Mouse (Mus musculus) stomach, embryonic 15.5 days (tissue): ENCODE data around the gene Rasgef1c. TPM values are rescaled to one million over a fixed set of nuclear protein-coding genes. Genes with fewer than 3 reads are reported as not detected.

Experiments used
- ATAC-seq: fragments of 200-750 bp; cut with Nextera tagmentation; 2 replicates; pipeline ENCODE4 v1.8.0; 2017; ENCODE audit warnings: low read depth, moderate number of reproducible peaks, moderate TSS enrichment; ENCODE audit not compliant: insufficient read depth, low FRiP score
- H3K27ac ChIP-seq: fragments of 300-500 bp; sonication (generic); 2 replicates; pipeline ENCODE4 v1.5.1; 2015; ENCODE audit warnings: mild to moderate bottlenecking, inconsistent platforms
- H3K27me3 ChIP-seq: fragments of 300-500 bp; sonication (generic); replicated peaks from 2 replicates; pipeline ENCODE4 v1.6.1; 2015; ENCODE audit warnings: inconsistent platforms
- H3K36me3 ChIP-seq: fragments of 300-500 bp; sonication (generic); 2 replicates; pipeline ENCODE4 v1.6.1; 2015; ENCODE audit warnings: inconsistent platforms
- H3K4me1 ChIP-seq: fragments of 300-500 bp; sonication (generic); 2 replicates; pipeline ENCODE4 v1.6.1; 2015; ENCODE audit warnings: inconsistent platforms
- H3K4me2 ChIP-seq: fragments of 300-500 bp; sonication (generic); 2 replicates; pipeline ENCODE4 v1.6.1; 2015; ENCODE audit warnings: mild to moderate bottlenecking, inconsistent platforms
- H3K4me3 ChIP-seq: fragments of 300-500 bp; sonication (generic); replicated peaks from 2 replicates; pipeline ENCODE4 v1.5.1; 2015; ENCODE audit warnings: inconsistent platforms
- H3K9ac ChIP-seq: fragments of 300-500 bp; sonication (generic); 2 replicates; pipeline ENCODE4 v1.6.1; 2015; ENCODE audit warnings: inconsistent platforms
- H3K9me3 ChIP-seq: fragments of 300-500 bp; sonication (generic); 2 replicates; pipeline ENCODE4 v1.6.1; 2016; ENCODE audit warnings: inconsistent platforms
- WGBS: fragments of 180-500 bp; shearing (Covaris S2); methylation state at CpG from one replicate; pipeline ENCODE4 v1.1.7; 2015; 5-methylcytosine and 5-hydroxymethylcytosine counted together
- polyA plus RNA-seq: library from polyadenylated mRNA; unstranded; fragments of >200 nt; fragmentation: Nextera tagmentation; extraction: Ambion mirVana; gene quantifications from 2 replicates; pipeline ENCODE4 v1.2.1, GENCODE M21; 2015

The Rasgef1c gene
- polyA plus RNA-seq, 1 experiment from 2014 or later, result 0.49 TPM

DNA sequence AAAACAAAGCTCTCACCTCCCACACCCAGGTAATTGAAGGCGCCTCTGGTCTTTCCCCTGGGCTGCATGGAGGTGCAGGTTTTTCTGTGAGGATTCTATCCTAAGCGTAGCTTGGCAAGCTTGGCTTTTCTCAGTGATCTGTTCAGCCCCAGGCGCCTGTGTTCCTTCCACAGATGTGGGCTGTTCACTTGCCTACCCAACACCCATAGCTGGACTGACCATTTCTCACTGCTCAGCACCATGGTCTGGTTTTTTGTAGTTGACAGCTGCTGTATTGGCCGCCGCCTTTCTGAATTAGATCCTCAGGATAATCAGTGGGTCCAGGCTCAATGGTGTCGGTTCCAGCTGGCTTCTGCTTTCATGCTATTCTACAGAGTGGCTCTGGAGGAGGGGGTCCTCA, 26.0 kb downstream of the Rasgef1c start:
- H3K27ac ChIP-seq, result no peak overlapping the region
- no peaks in the 10 kb centered on the region for H3K9me3 ChIP-seq
- H3K4me2 ChIP-seq, result no peak overlapping the region
- peaks cover 14% of the 10 kb centered on the region; the same call in 1 of the 2 replicates for H3K4me1 ChIP-seq
- 49% methylated on average over 6 of the region's 6 CpGs for WGBS
- H3K9ac ChIP-seq, result no peak overlapping the region
- no peaks in the 10 kb centered on the region for H3K27me3 ChIP-seq
- no peak overlapping the region for H3K4me3 ChIP-seq
- no peaks in the 10 kb centered on the region for H3K36me3 ChIP-seq
- peak; percentile 54; the same call in 1 of the 2 replicates for ATAC-seq

GRCm38 (mm10) chr11:49931037-49931625, 29.5 kb downstream of the Rasgef1c start:
- no peak for ATAC-seq
- no peak overlapping the region for H3K27ac ChIP-seq
- H3K4me3 ChIP-seq, result no peak overlapping the region
- no peaks in the 10 kb centered on the region for H3K27me3 ChIP-seq
- H3K9ac ChIP-seq, result no peak overlapping the region
- peaks cover 14% of the 10 kb centered on the region; the same call in 1 of the 2 replicates for H3K4me1 ChIP-seq
- 37% methylated on average over 5 of the region's 5 CpGs for WGBS
- no peaks in the 10 kb centered on the region for H3K36me3 ChIP-seq
- no peaks in the 10 kb centered on the region for H3K9me3 ChIP-seq
- H3K4me2 ChIP-seq, result no peak overlapping the region

DNA sequence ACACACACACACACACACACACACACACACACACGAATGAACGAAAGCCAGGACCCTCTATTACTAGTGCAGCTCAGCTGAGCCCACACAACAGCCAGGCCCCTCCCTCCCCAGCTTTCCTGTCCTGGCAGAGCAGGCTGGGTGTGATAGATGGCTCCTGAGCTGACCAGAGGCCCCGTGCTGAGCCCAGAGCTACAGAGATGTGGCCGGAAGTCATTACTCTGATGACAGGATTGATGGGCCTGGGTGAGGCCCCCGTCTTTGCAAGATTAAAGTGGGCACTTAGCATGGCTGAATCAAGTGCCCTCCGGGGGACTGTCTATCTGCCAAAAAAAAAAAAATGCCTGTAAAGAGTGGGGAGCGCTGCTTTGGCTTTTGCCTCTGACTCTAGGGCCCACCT, 30.2 kb downstream of the Rasgef1c start:
- Histone ChIP-seq H3K27me3 (no peaks in the 10 kb centered on the region), H3K9me3 (no peaks in the 10 kb centered on the region), H3K4me3 (no peak overlapping the region), H3K27ac (no peak overlapping the region), H3K4me1 (peaks cover 7% of the 10 kb centered on the region; the same call in 1 of the 2 replicates), H3K36me3 (no peaks in the 10 kb centered on the region), H3K4me2 (no peak overlapping the region), H3K9ac (no peak overlapping the region)
- peak; percentile 74; the same call in 1 of the 2 replicates for ATAC-seq
- WGBS, result 10% methylated on average over 7 of the region's 7 CpGs

- no peak for ATAC-seq
- H3K9me3 ChIP-seq, result no peaks in the 10 kb centered on the region
- H3K27ac ChIP-seq, result no peak overlapping the region
- 81% methylated on average over 1 of the region's 1 CpGs for WGBS
- no peaks in the 10 kb centered on the region for H3K36me3 ChIP-seq
- 0 out of 2 replicates have a peak, but pooled peaks cover 3% of the 10 kb centered on the region for H3K4me1 ChIP-seq
- no peak overlapping the region for H3K4me2 ChIP-seq
- no peaks in the 10 kb centered on the region for H3K27me3 ChIP-seq
- no peak overlapping the region for H3K4me3 ChIP-seq
- H3K9ac ChIP-seq, result no peak overlapping the region
Observed at GRCm38 (mm10) chr11:49933811-49934210, 32.2 kb downstream of the Rasgef1c start.

DNA sequence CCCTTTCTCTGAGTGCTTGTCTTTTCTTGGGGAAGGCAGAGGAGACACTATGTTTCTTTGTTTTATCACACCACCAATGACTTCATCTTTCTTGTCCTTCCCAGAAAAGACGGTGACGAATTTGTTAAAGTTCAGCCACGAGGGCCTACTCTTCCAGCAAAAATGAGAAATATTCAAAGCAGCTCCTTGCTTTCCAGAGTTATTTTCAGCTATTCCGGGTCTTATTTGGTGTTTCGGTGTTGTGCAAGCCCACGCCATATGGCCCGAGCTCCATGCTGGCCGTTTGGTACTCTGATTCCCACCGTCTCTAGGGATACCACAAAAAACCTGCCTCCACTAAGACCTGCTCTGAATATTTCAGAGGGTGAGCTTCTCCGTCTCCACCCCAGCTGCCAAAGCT, 32.7 kb downstream of the Rasgef1c start:
- H3K4me2 ChIP-seq, result no peak overlapping the region
- 53% methylated on average over 10 of the region's 10 CpGs for WGBS
- H3K27ac ChIP-seq, result no peak overlapping the region; the same call in 1 of the 2 replicates
- no peaks in the 10 kb centered on the region for H3K9me3 ChIP-seq
- H3K4me1 ChIP-seq, result 0 out of 2 replicates have a peak, but pooled peaks cover 3% of the 10 kb centered on the region
- no peak for ATAC-seq
- H3K36me3 ChIP-seq, result no peaks in the 10 kb centered on the region
- H3K9ac ChIP-seq, result no peak overlapping the region
- H3K27me3 ChIP-seq, result no peaks in the 10 kb centered on the region
- H3K4me3 ChIP-seq, result no peak overlapping the region

DNA sequence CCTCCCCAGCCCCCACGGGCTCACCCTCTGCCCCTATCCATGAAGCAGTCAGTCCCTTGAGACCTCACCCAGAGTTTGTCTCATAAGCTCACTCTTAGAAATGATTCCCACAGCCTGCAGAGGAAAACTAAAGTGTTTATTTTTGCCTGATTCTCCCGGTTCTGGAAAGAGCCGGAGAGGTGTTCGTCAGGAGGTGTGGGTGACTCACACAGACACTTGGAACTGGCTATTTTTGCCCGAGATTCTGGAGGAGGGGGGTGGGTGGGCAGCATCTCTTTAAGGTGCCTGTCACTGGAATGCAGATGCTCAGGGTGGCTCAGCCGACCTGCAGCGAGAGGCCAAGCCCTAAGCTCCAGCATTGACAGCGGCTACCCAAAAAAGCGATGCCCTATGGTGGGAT, 34.8 kb downstream of the Rasgef1c start:
- H3K4me1 ChIP-seq, result 0 out of 2 replicates have a peak, but pooled peaks cover 3% of the 10 kb centered on the region
- H3K4me3 ChIP-seq, result no peak overlapping the region
- H3K4me2 ChIP-seq, result no peak overlapping the region
- ATAC-seq, result no peak
- no peak overlapping the region for H3K9ac ChIP-seq
- no peak overlapping the region for H3K27ac ChIP-seq
- H3K36me3 ChIP-seq, result no peaks in the 10 kb centered on the region
- H3K27me3 ChIP-seq, result no peaks in the 10 kb centered on the region
- 63% methylated on average over 9 of the region's 9 CpGs for WGBS
- H3K9me3 ChIP-seq, result no peaks in the 10 kb centered on the region

DNA sequence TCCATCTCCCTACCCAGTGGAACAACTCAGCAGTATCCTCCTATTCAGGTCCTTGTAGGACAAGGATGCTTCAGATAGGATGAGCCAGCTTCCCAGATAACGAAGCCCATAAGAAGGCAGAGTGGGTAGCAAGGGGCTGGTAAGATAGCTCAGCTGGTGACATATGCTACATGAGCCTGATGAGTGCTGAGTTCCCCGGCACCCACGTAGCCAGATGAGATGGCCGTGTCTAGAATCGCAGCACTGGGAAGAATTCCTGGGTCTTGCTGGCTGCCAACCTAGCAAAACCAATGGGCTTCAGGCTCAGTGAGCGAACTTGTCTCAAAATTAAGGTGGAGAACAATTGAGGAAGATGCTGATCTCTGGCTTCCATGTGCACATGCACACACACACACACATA, 36.1 kb downstream of the Rasgef1c start:
- WGBS, result 92% methylated on average over 6 of the region's 6 CpGs
- Histone ChIP-seq H3K36me3 (no peaks in the 10 kb centered on the region), H3K27me3 (no peaks in the 10 kb centered on the region), H3K9ac (no peak overlapping the region), H3K9me3 (no peaks in the 10 kb centered on the region), H3K27ac (no peak overlapping the region), H3K4me3 (no peak overlapping the region), H3K4me2 (no peak overlapping the region), H3K4me1 (no peaks in the 10 kb centered on the region)
- no peak for ATAC-seq

- Histone ChIP-seq H3K4me2 (no peak overlapping the region), H3K4me1 (no peaks in the 10 kb centered on the region), H3K9ac (no peak overlapping the region), H3K4me3 (no peak overlapping the region), H3K9me3 (no peaks in the 10 kb centered on the region), H3K36me3 (no peaks in the 10 kb centered on the region), H3K27ac (no peak overlapping the region), H3K27me3 (no peaks in the 10 kb centered on the region)
- WGBS, result 67% methylated on average over 4 of the region's 4 CpGs
- no peak for ATAC-seq
Observed at GRCm38 (mm10) chr11:49938258-49939164, 36.9 kb downstream of the Rasgef1c start.

DNA sequence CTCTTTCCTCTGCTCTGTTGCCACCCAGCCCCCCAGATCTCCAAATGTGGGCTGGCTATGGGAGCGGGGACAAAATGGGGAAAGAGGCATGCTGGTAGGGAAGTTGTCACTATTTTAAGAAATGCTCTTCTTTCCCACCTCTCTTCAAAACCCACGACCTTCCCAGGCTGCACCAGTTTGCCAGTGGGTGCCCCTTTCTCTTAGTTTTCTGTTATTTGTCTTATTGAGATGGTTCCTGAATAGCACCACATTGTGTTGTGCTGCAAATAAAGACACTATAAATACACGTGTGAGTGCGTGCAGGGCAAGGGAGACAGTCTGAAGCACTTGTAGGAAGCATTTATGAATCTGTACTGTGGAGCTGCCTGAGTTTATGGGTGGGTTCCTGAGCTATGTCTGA, 41.2 kb downstream of the Rasgef1c start:
- no peaks in the 10 kb centered on the region for H3K4me1 ChIP-seq
- H3K36me3 ChIP-seq, result no peaks in the 10 kb centered on the region
- H3K27me3 ChIP-seq, result no peaks in the 10 kb centered on the region
- H3K9me3 ChIP-seq, result no peaks in the 10 kb centered on the region
- 62% methylated on average over 4 of the region's 4 CpGs for WGBS
- no peak overlapping the region for H3K9ac ChIP-seq
- H3K4me3 ChIP-seq, result no peak overlapping the region
- no peak overlapping the region for H3K27ac ChIP-seq
- H3K4me2 ChIP-seq, result no peak overlapping the region
- ATAC-seq, result no peak

GRCm38 (mm10) chr11:49943901-49944300, 42.3 kb downstream of the Rasgef1c start:
- WGBS, result 79% methylated on average over 5 of the region's 5 CpGs
- Histone ChIP-seq H3K9me3 (no peaks in the 10 kb centered on the region), H3K4me1 (no peaks in the 10 kb centered on the region), H3K27ac (no peak overlapping the region), H3K9ac (no peak overlapping the region), H3K36me3 (no peaks in the 10 kb centered on the region), H3K4me2 (no peak overlapping the region), H3K4me3 (no peak overlapping the region), H3K27me3 (no peaks in the 10 kb centered on the region)
- ATAC-seq, result no peak

DNA sequence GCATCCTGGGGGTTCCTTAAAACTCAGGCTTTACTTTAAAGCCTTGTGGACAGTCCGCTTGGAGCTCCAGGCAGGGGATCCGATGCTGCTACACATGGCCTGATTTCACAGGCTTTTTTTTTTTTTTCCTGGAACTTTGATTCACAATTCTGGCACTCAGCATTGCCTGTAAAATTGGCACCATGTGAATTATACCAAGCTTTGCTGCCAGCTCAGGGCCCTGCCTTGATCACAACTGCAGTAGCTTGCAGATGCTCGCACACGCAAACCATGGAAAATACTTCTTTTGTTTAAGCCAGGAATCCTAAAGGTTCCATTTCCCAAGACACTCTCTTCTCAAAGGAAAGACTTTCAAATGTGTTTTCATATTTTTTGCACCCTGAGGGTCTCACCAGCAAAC, 44.1 kb downstream of the Rasgef1c start:
- Histone ChIP-seq H3K4me1 (no peaks in the 10 kb centered on the region), H3K27ac (no peak overlapping the region), H3K4me3 (no peak overlapping the region), H3K36me3 (no peaks in the 10 kb centered on the region), H3K9me3 (no peaks in the 10 kb centered on the region), H3K4me2 (no peak overlapping the region), H3K9ac (no peak overlapping the region), H3K27me3 (no peaks in the 10 kb centered on the region)
- 91% methylated on average over 4 of the region's 4 CpGs for WGBS
- ATAC-seq, result no peak

- Histone ChIP-seq H3K4me3 (no peak overlapping the region), H3K4me2 (no peak overlapping the region), H3K36me3 (no peaks in the 10 kb centered on the region), H3K27ac (no peak overlapping the region), H3K27me3 (no peaks in the 10 kb centered on the region), H3K4me1 (no peaks in the 10 kb centered on the region), H3K9ac (no peak overlapping the region), H3K9me3 (no peaks in the 10 kb centered on the region)
- no peak for ATAC-seq
- WGBS, result 80% methylated on average over 5 of the region's 5 CpGs
Observed at GRCm38 (mm10) chr11:49949839-49950238, 48.2 kb downstream of the Rasgef1c start.
